Mouse (Mus musculus) CH12.LX (cell line): ENCODE measurements around the gene Gm1043. TPM values are rescaled to one million over a fixed set of nuclear protein-coding genes. Genes with fewer than 3 reads are reported as not detected.

Source experiments
- DNase-seq: peaks from one replicate; pipeline ENCODE4 v3.0.0-alpha.2; 2013; ENCODE audit errors: extremely low read depth
- H3K27ac ChIP-seq: 2 replicates; pipeline ENCODE4 v1.5.1; 2012; ENCODE audit warnings: low read depth, mild to moderate bottlenecking, control low read depth, moderate library complexity; ENCODE audit not compliant: insufficient read depth
- H3K27me3 ChIP-seq: replicated peaks from 2 replicates; pipeline ENCODE3; 2012; ENCODE audit warnings: inconsistent platforms
- H3K36me3 ChIP-seq, 2 experiments: replicated peaks in 1 of 2; 2 replicates each; pipeline versions ENCODE3 to v1.6.1; 2012; ENCODE audit warnings: inconsistent platforms in 1 of 2, low read length in 1 of 2, mild to moderate bottlenecking in 1 of 2, mixed read lengths in 1 of 2, moderate library complexity in 1 of 2; ENCODE audit not compliant: control insufficient read depth in 1 of 2, insufficient read depth in 1 of 2
- H3K4me1 ChIP-seq, 2 experiments: 2 replicates each; pipeline ENCODE4 v1.6.1; 2012; ENCODE audit warnings: inconsistent platforms in 1 of 2, moderate library complexity in 1 of 2; ENCODE audit not compliant: insufficient read depth in 2 of 2, control insufficient read depth in 1 of 2
- H3K4me2 ChIP-seq: 2 replicates; pipeline ENCODE4 v1.6.1; 2012; ENCODE audit warnings: low read depth, mild to moderate bottlenecking, control low read depth; ENCODE audit not compliant: poor library complexity, insufficient read depth, severe bottlenecking
- H3K4me3 ChIP-seq, 3 experiments: fragments of 150-350 bp in 1 of 3; sonication (generic) in 1 of 3; replicated peaks in 1 of 3; 2 replicates each; pipeline versions ENCODE3 to v1.5.1; 2011 to 2012; ENCODE audit warnings: low read depth in 2 of 3, low read length in 2 of 3, mild to moderate bottlenecking in 2 of 3, moderate library complexity in 2 of 3, control low read depth in 1 of 3, improper control_type of control experiment in 1 of 3, inconsistent platforms in 1 of 3, mixed read lengths in 1 of 3; ENCODE audit not compliant: poor library complexity in 1 of 3
- H3K79me2 ChIP-seq: replicated peaks from 2 replicates; pipeline ENCODE4 v1.6.1; 2012; ENCODE audit warnings: mild to moderate bottlenecking, moderate library complexity; ENCODE audit not compliant: control insufficient read depth, poor library complexity, insufficient read depth, severe bottlenecking; ENCODE audit errors: extremely low read depth
- H3K9ac ChIP-seq: 2 replicates; pipeline ENCODE4 v1.6.1; 2012; ENCODE audit warnings: low read depth, mild to moderate bottlenecking, control low read depth, moderate library complexity; ENCODE audit not compliant: insufficient read depth
- H3K9me3 ChIP-seq: replicated peaks from 2 replicates; pipeline ENCODE3; 2012; ENCODE audit warnings: low read length, inconsistent platforms, mixed read lengths
- CHD1 ChIP-seq: IDR thresholded peaks from 2 replicates; pipeline ENCODE4 v1.6.1; 2012; ENCODE audit warnings: low read depth, low read length, improper control_type of control experiment, inconsistent platforms
- CTCF ChIP-seq, 2 experiments: IDR thresholded peaks in 1 of 2; conservative IDR thresholded peaks in 1 of 2; 2 replicates each; pipeline ENCODE4 v1.5.1; 2011 to 2012; ENCODE audit warnings: low read depth in 2 of 2, low read length in 2 of 2, improper control_type of control experiment in 1 of 2, inconsistent platforms in 1 of 2, mild to moderate bottlenecking in 1 of 2, moderate library complexity in 1 of 2
- ELF1 ChIP-seq: IDR thresholded peaks from 2 replicates; pipeline ENCODE4 v1.6.1; 2014; ENCODE audit warnings: low read depth, mild to moderate bottlenecking, inconsistent platforms, low read length, improper control_type of control experiment
- EP300 ChIP-seq: IDR thresholded peaks from 2 replicates; pipeline ENCODE4 v1.6.1; 2011; ENCODE audit warnings: low read length, improper control_type of control experiment
- ETS1 ChIP-seq: conservative IDR thresholded peaks from 2 replicates; pipeline ENCODE4 v1.6.1; 2012; ENCODE audit warnings: low read depth, mild to moderate bottlenecking, inconsistent platforms, low read length, improper control_type of control experiment, moderate library complexity
- GABPA ChIP-seq: IDR thresholded peaks from 2 replicates; pipeline ENCODE4 v1.6.1; 2012; ENCODE audit warnings: low read depth, low read length, improper control_type of control experiment, inconsistent platforms; ENCODE audit not compliant: insufficient replicate concordance
- MAFK ChIP-seq: IDR thresholded peaks from 2 replicates; pipeline ENCODE4 v1.6.1; 2011; ENCODE audit warnings: low read length, improper control_type of control experiment; ENCODE audit not compliant: insufficient replicate concordance
- MAZ ChIP-seq: IDR thresholded peaks from 2 replicates; pipeline ENCODE4 v1.6.1; 2012; ENCODE audit warnings: low read depth, mild to moderate bottlenecking, inconsistent platforms, low read length, improper control_type of control experiment, moderate library complexity
- MEF2A ChIP-seq: IDR thresholded peaks from 2 replicates; pipeline ENCODE4 v1.6.1; 2014; ENCODE audit warnings: low read depth, mild to moderate bottlenecking, inconsistent platforms, low read length, improper control_type of control experiment, borderline replicate concordance
- MYC ChIP-seq: IDR thresholded peaks from 2 replicates; pipeline ENCODE4 v1.6.1; 2011; ENCODE audit warnings: low read depth, mild to moderate bottlenecking, improper control_type of control experiment, low read length
- NELFE ChIP-seq: IDR thresholded peaks from 2 replicates; pipeline ENCODE4 v1.6.1; 2011; ENCODE audit warnings: low read depth, low read length, improper control_type of control experiment
- PAX5 ChIP-seq: IDR thresholded peaks from 2 replicates; pipeline ENCODE4 v1.6.1; 2012; ENCODE audit warnings: low read length, inconsistent platforms, mixed read lengths
- POLR2AphosphoS2 ChIP-seq: IDR thresholded peaks from 2 replicates; pipeline ENCODE4 v1.6.1; 2011; ENCODE audit warnings: low read depth, low read length, improper control_type of control experiment
- SMC3 ChIP-seq: IDR thresholded peaks from 2 replicates; pipeline ENCODE4 v1.6.1; 2011; ENCODE audit warnings: low read depth, low read length, improper control_type of control experiment
- TBP ChIP-seq: conservative IDR thresholded peaks from 2 replicates; pipeline ENCODE4 v1.6.1; 2011; ENCODE audit warnings: low read depth, low read length, improper control_type of control experiment
- TCF12 ChIP-seq: IDR thresholded peaks from 2 replicates; pipeline ENCODE4 v1.6.1; 2014; ENCODE audit warnings: low read depth, mild to moderate bottlenecking, inconsistent platforms, low read length, improper control_type of control experiment
- USF2 ChIP-seq: conservative IDR thresholded peaks from 2 replicates; pipeline ENCODE4 v1.6.1; 2011; ENCODE audit warnings: low read depth, low read length, improper control_type of control experiment
- ZKSCAN1 ChIP-seq: IDR thresholded peaks from 2 replicates; pipeline ENCODE4 v1.6.1; 2012; ENCODE audit warnings: low read depth, inconsistent platforms, low read length, improper control_type of control experiment, borderline replicate concordance
- ZMIZ1 ChIP-seq: IDR thresholded peaks from 2 replicates; pipeline ENCODE4 v1.6.1; 2012; ENCODE audit warnings: low read depth, mild to moderate bottlenecking, inconsistent platforms, low read length, improper control_type of control experiment
- ZNF384 ChIP-seq: IDR thresholded peaks from 2 replicates; pipeline ENCODE4 v1.6.1; 2012; ENCODE audit warnings: low read depth, low read length, improper control_type of control experiment, inconsistent platforms
- dilution Hi-C: fragments of 300-500 bp; cut with MboI; formaldehyde crosslinking; loops from 2 replicates; pipeline ENCODE4 v1.14.3; 2020; ENCODE audit warnings: low sequenced_read_pairs; ENCODE audit not compliant: extremely low pct_unique_long_range_greater_than_20kb, extremely low pct_ligation_motif_present
- in situ Hi-C: fragments of 300-500 bp; cut with MboI; formaldehyde crosslinking; loops from 3 replicates; pipeline ENCODE4 v1.14.3; 2019; ENCODE audit warnings: low sequenced_read_pairs, low pct_ligation_motif_present, low pct_unique_long_range_greater_than_20kb, mixed read lengths
- polyA plus RNA-seq: library from polyadenylated mRNA; unstranded; fragments of >175 nt; gene quantifications from 2 replicates; pipeline ENCODE4 v1.2.1, GENCODE M21; 2012; ENCODE audit warnings: low read depth; ENCODE audit not compliant: insufficient read length
- total RNA-seq, 2 experiments: library from RNA; depleted of rRNA; stranded (reverse); fragments of 300-350 nt in 1 of 2; fragments of >200 nt in 1 of 2; gene quantifications; 2 replicates each; pipeline ENCODE4 v1.2.3; 2012 to 2014

Gm1043 gene
- total and polyA plus RNA-seq, 3 experiments = not detected

GRCm38 (mm10) chr5:37046791-37047190 lies 38.4 kb upstream of the Gm1043 start:
- in situ Hi-C loops = no loop called here
- TF ChIP-seq CTCF (conservative IDR thresholded peaks at IDR 0.05 in 1 of 2, IDR thresholded peaks at IDR 0.05 in 1 of 2; ENCODE audit: low read depth in 2 of 2, low read length in 2 of 2) (no peak), EP300 (no peak), CHD1 (no peak), MYC (no peak), ZKSCAN1 (no peak), ZMIZ1 (no peak), POLR2AphosphoS2 (no peak), MAZ (no peak), MAFK (no peak)
- Histone ChIP-seq H3K4me2 (no peak overlapping the region), H3K9me3 (no peaks in the 10 kb centered on the region), H3K36me3 (no peaks in the 10 kb centered on the region), H3K27me3 (no peaks in the 10 kb centered on the region), H3K9ac (no peak overlapping the region), H3K4me1 (peaks cover 3 to 54% of the 10 kb centered on the region in 2 experiments; a peak in 3 of 4 replicates), H3K27ac (no peak overlapping the region), H3K79me2 (no peaks in the 10 kb centered on the region), H3K4me3 (no peak overlapping the region)
- dilution Hi-C loops = no loop called here
- DNase-seq = no peak

DNA sequence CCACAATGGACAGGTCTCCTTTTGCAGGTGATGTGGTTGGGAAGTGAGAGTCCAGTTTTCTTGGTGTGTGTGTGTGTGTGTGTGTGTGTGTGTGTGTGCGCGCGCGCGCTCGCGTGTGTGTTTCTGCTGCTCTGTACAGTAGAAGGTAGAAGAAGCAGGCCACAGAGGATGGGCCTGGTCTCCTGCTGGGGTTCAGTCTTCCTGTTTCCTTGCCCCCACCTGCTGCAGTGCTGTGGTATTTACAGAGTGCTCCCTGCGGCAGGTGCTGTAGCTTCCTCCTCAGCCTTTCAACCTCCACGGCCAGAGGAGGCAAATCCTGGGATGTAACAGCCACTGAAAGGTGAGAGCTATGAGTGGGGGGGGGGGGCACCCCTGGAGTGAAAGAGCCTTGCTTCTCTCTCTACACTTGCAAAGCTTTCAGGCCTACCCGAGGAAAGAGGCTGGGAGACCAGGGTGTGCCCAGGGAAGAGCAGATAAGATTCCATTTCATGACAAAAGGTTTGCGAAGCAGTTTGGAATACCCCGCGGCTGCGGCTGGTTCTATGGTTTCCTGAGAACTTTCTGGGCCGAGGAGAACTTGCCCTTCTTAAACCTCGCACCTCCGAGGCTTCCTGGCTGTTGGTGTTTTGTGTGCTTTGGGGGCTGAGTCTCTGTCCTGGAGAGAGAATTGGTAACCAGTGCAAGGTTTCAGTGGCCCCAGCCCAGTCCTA lies 37.8 kb upstream of the Gm1043 start:
- H3K4me3 ChIP-seq = no peak overlapping the region
- H3K4me1 ChIP-seq = peaks cover 6 to 54% of the 10 kb centered on the region in 2 experiments
- H3K79me2 ChIP-seq = no peaks in the 10 kb centered on the region
- no peak for DNase-seq
- H3K9ac ChIP-seq = no peak overlapping the region
- H3K9me3 ChIP-seq = no peaks in the 10 kb centered on the region
- dilution Hi-C loops (no loop called here), in situ Hi-C loops (no loop called here)
- H3K27me3 ChIP-seq = no peaks in the 10 kb centered on the region
- no peak for TF ChIP-seq TBP
- no peak for TF ChIP-seq ELF1
- no peak for TF ChIP-seq MAFK
- no peak for TF ChIP-seq GABPA
- no peak for TF ChIP-seq ZNF384
- no peak for TF ChIP-seq USF2
- TF ChIP-seq PAX5 = no peak
- no peak for TF ChIP-seq MEF2A
- TF ChIP-seq ETS1 = no peak
- no peak for TF ChIP-seq NELFE
- no peak for TF ChIP-seq TCF12
- TF ChIP-seq SMC3 = no peak
- H3K36me3 ChIP-seq = no peaks in the 10 kb centered on the region
- no peak overlapping the region for H3K4me2 ChIP-seq
- H3K27ac ChIP-seq = no peak overlapping the region
